Mouse (Mus musculus) urinary bladder, postnatal 25 days (tissue): ENCODE results near the gene Zfp526.

ENCODE experiments used
- DNase-seq: peaks from one replicate; pipeline ENCODE4 v3.0.0; 2022; ENCODE audit warnings: low spot score

Gene Zfp526

GRCm38 (mm10) chr7:25221102-25221883 is at the start of gene Zfp526:
Zfp526 (plus strand) TSS chr7:25221425.
- DNase-seq = peak; percentile 93

GRCm38 (mm10) chr7:25172669-25173068 is 48.6 kb upstream of the Zfp526 start:
- DNase-seq = no peak

- no peak for DNase-seq
These were observed 46.9 kb upstream of the Zfp526 start for GRCm38 (mm10) chr7:25174343-25174742.

DNA sequence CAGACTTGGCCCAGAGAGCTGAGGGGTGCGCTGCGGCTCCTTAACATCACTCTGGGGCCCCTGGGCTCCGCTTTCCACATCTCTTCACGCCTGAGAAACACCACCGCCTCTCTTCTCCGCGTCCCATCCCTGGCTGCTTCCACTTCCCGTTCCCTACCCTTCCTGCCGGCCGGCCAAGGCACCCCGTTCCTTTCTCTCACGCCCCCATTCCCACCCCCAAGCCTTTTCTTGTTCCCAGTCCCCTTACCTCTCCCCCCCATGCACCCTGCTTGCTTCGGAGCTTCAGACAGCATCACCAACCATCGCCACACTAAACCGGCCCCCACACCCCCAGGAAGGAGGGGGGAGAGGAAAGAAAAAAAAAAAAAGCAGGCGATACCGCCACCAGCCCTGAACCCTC is 42.9 kb upstream of the Zfp526 start:
- DNase-seq = no peak

GRCm38 (mm10) chr7:25178787-25179605 is 42.2 kb upstream of the Zfp526 start:
- peak; percentile 13 for DNase-seq

- DNase-seq = peak; percentile 57
These were observed 41.5 kb upstream of the Zfp526 start, which contains the start of gene Pou2f2 for GRCm38 (mm10) chr7:25179606-25180161. Pou2f2 (minus strand) TSS chr7:25179726.

- DNase-seq = no peak
These were observed 40.7 kb upstream of the Zfp526 start for GRCm38 (mm10) chr7:25180512-25180911.

- peak; percentile 30 for DNase-seq
These were observed 39.9 kb upstream of the Zfp526 start for GRCm38 (mm10) chr7:25181331-25181790.

DNA sequence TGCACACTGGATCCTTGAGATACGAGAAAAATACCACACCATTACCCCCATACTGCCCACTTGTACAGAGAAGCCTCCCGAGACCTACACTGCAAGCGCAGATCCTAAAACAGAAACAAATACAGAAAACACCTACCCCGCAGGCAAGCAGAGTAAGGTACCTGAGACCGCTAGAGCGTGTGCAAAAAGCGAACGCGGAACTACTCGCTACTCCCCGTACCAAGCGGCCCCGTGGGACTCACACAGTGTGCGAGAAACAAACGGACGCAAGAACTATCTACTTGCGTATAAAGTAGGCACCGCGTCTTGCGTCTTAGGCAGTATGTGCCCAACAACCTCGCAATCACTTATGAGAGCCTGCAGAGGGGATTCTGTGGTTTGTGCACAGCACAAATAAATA is 39.4 kb upstream of the Zfp526 start:
- no peak for DNase-seq

- no peak for DNase-seq
These were observed 37.1 kb upstream of the Zfp526 start for GRCm38 (mm10) chr7:25184091-25184490.

DNA sequence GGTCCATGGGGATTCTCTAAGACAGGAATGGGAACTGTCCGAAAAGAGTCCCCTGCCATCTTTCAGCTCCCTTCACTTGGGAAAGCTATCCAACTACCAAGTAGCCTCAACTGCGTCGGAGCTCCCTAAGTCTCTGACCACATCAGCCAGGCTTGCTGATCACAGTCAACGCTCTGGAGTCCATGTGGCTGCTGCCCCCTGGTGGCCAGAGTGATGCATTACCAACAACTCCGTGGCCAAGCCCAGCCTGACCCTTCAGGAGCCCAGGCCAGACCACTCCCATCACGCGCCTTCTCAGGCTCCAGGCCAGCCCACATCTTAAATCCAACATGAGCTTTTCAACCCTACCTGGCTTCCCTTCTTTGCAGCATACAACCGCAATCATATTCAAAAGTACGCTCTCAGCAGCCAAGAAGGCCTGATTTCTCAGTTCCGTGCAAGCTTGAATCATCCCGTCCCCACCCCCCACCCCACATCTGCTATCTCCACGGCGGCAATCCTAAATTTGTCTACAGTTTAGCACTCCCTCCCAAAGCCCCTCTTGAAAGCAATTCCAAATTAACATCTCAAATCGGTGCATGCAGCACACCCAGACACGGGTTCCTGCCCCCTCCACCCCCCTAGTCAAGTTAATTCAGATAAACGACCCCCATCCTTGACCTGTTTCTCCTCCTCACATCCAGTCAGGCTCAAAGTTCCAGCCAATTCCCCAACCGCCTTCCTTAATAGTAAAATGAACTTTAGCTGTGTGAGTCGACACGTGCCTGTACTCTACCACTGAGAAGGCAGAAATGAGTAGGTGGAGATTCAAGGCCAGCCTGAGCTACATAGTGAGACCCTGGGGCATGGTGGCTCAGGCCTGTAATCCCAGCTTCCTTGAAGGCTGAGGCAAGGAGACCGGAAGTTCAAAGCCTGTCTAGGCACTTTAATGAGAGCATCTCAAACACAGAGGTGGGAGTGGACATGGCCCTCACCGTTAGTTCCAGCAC is 33.3 kb upstream of the Zfp526 start:
- peak; percentile 85 for DNase-seq

- no peak for DNase-seq
These were observed 30.4 kb upstream of the Zfp526 start for GRCm38 (mm10) chr7:25190806-25191205.

- no peak for DNase-seq
These were observed 29.1 kb upstream of the Zfp526 start for GRCm38 (mm10) chr7:25192110-25192509.

DNA sequence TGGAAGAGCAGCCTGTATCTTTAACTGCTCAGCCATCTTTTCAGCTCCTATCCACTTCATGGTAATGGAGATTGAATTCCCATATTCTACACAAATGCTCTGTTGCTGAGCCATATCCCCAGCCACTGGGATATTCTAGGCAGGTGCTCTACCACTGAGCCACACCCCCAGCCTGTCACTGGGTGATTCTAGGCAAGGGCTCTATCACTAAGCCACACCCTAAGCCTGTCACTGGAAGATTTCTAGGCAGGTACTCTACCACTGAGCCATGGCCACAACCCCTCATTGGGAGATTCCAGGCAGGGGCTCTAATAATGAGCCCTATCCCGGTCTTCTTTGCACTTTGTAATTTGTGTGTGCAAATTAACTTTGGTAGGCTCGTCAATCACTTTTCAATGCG is 26.1 kb upstream of the Zfp526 start:
- DNase-seq = no peak

DNA sequence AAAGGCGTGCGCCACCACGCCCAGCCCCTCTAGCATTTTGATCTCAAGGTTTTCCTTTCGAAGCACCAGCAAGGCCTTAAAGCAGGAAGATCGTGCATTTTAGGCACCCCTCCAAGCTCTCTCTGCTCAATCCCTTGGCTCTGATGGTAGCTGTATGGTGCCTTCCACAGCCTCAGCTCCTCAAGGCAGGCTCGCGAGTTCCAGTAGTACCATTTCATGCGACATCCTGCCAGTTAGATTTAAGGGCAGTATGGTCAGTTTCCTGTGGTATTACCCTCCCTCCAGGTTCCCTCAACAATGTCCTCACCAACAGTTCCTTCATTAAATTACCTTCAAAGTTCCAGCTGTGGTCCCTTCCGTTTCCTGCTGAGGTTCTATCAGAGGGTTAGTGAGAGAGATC is 25.1 kb upstream of the Zfp526 start:
- DNase-seq = no peak

DNA sequence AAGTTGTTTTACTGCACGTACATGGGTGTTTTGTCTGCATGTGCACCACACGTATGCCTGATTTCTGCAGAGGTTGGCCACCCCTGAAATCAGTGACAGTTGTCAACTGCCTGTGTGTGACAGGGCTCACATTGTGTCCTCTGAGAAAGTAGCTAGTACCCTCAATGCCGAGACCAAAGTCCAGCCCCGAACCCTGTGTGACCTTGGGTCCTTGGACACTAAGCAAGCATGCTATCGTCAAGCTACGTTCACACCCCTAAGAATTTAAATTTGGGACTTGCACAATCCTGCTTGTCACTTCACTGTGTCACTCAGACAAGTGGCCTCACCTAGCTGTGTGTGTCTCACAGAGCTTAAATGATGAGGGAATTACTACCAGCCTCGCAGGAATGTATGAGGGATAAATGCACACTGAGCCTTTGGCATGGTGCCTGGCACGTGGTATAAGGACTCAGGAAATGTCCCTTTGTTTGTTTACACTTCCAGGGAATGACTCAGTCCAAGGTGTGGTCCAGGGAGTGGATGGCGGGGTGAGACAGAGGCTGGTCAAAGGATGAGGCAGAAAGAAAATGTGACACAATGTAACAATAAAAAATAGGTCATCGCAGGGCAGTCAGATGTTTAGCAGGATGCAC is 23.7 kb upstream of the Zfp526 start:
- DNase-seq = peak; percentile 36

DNA sequence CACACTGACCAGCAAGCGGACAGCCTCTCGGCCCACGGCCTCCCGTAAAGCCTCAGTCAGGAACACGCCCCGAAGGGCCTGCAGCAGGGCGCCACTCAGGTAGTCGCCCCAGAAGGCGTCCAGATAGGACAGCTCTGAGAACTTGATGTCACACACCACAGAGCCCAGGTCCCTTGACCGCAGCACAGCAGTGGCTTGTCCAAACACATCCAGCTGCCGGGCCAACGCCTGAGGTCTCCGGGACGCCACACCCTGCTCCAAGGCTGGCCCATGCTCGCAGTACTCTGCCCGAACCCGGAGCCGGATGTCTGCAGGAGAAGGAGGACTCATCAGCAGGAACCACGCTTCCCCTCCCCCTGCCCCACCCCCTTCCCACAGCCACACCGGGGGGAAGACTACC is 17.6 kb upstream of the Zfp526 start:
- DNase-seq = no peak

- DNase-seq = no peak
These were observed 15.7 kb upstream of the Zfp526 start for GRCm38 (mm10) chr7:25205355-25206093.

DNA sequence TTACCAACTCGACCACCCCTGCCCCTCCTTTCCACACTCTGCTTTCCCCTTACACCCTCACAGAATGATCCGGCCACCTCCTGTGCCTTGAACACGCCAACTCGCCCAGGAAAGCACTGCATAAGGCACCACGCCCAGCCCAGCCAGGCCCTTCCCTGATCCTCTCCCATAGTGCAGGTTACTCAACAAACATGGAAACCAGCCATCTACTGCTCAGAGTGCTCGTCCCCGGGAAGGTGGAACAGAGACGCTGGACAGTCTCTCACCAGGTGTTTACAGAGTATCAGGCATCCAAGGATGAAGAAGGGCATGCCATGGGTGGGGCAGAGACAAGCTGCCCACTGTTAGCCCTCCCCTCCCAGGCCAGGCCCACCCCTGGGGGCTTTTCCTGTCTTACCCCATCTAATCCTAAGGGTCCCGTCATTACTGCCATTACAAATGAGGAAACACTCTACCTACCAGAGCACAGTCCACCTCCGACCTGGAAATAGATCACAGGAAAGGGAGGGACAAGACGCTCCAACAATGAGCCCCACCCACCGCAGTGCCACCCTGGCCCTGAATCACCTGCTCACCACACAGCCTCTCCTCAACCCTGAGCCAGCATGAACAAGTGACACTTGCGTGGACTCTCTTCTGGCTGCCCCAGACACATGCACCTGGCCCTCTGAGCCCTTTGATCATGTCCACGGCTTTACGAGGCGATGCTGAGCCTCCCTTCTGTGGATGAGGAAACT is 15.0 kb upstream of the Zfp526 start:
- no peak for DNase-seq
